Mouse (Mus musculus) CH12.LX (cell line): ENCODE measurements around the gene Cd163. TPM values are rescaled to one million over a fixed set of nuclear protein-coding genes. Genes with fewer than 3 reads are reported as not detected.

ENCODE experiments used
- DNase-seq: peaks from one replicate; pipeline ENCODE4 v3.0.0-alpha.2; 2013; ENCODE audit errors: extremely low read depth
- H3K27ac ChIP-seq: 2 replicates; pipeline ENCODE4 v1.5.1; 2012; ENCODE audit warnings: low read depth, mild to moderate bottlenecking, control low read depth, moderate library complexity; ENCODE audit not compliant: insufficient read depth
- H3K27me3 ChIP-seq: replicated peaks from 2 replicates; pipeline ENCODE3; 2012; ENCODE audit warnings: inconsistent platforms
- H3K36me3 ChIP-seq, 2 experiments: replicated peaks in 1 of 2; 2 replicates each; pipeline versions ENCODE3 to v1.6.1; 2012; ENCODE audit warnings: inconsistent platforms in 1 of 2, low read length in 1 of 2, mild to moderate bottlenecking in 1 of 2, mixed read lengths in 1 of 2, moderate library complexity in 1 of 2; ENCODE audit not compliant: control insufficient read depth in 1 of 2, insufficient read depth in 1 of 2
- H3K4me1 ChIP-seq, 2 experiments: 2 replicates each; pipeline ENCODE4 v1.6.1; 2012; ENCODE audit warnings: inconsistent platforms in 1 of 2, moderate library complexity in 1 of 2; ENCODE audit not compliant: insufficient read depth in 2 of 2, control insufficient read depth in 1 of 2
- H3K4me2 ChIP-seq: 2 replicates; pipeline ENCODE4 v1.6.1; 2012; ENCODE audit warnings: low read depth, mild to moderate bottlenecking, control low read depth; ENCODE audit not compliant: poor library complexity, insufficient read depth, severe bottlenecking
- H3K4me3 ChIP-seq, 3 experiments: fragments of 150-350 bp in 1 of 3; sonication (generic) in 1 of 3; replicated peaks in 1 of 3; 2 replicates each; pipeline versions ENCODE3 to v1.5.1; 2011 to 2012; ENCODE audit warnings: low read depth in 2 of 3, low read length in 2 of 3, mild to moderate bottlenecking in 2 of 3, moderate library complexity in 2 of 3, control low read depth in 1 of 3, improper control_type of control experiment in 1 of 3, inconsistent platforms in 1 of 3, mixed read lengths in 1 of 3; ENCODE audit not compliant: poor library complexity in 1 of 3
- H3K79me2 ChIP-seq: replicated peaks from 2 replicates; pipeline ENCODE4 v1.6.1; 2012; ENCODE audit warnings: mild to moderate bottlenecking, moderate library complexity; ENCODE audit not compliant: control insufficient read depth, poor library complexity, insufficient read depth, severe bottlenecking; ENCODE audit errors: extremely low read depth
- H3K9ac ChIP-seq: 2 replicates; pipeline ENCODE4 v1.6.1; 2012; ENCODE audit warnings: low read depth, mild to moderate bottlenecking, control low read depth, moderate library complexity; ENCODE audit not compliant: insufficient read depth
- H3K9me3 ChIP-seq: replicated peaks from 2 replicates; pipeline ENCODE3; 2012; ENCODE audit warnings: low read length, inconsistent platforms, mixed read lengths
- CHD2 ChIP-seq: IDR thresholded peaks from 2 replicates; pipeline ENCODE4 v1.6.1; 2011; ENCODE audit warnings: low read length, improper control_type of control experiment
- CTCF ChIP-seq, 2 experiments: IDR thresholded peaks in 1 of 2; conservative IDR thresholded peaks in 1 of 2; 2 replicates each; pipeline ENCODE4 v1.5.1; 2011 to 2012; ENCODE audit warnings: low read depth in 2 of 2, low read length in 2 of 2, improper control_type of control experiment in 1 of 2, inconsistent platforms in 1 of 2, mild to moderate bottlenecking in 1 of 2, moderate library complexity in 1 of 2
- E2F4 ChIP-seq: IDR thresholded peaks from 2 replicates; pipeline ENCODE4 v1.6.1; 2011; ENCODE audit warnings: low read depth, low read length, improper control_type of control experiment; ENCODE audit not compliant: insufficient replicate concordance
- ETS1 ChIP-seq: conservative IDR thresholded peaks from 2 replicates; pipeline ENCODE4 v1.6.1; 2012; ENCODE audit warnings: low read depth, mild to moderate bottlenecking, inconsistent platforms, low read length, improper control_type of control experiment, moderate library complexity
- HCFC1 ChIP-seq: IDR thresholded peaks from 2 replicates; pipeline ENCODE4 v1.6.1; 2012; ENCODE audit warnings: low read depth, mild to moderate bottlenecking, inconsistent platforms, low read length, improper control_type of control experiment
- IRF4 ChIP-seq: IDR thresholded peaks from 2 replicates; pipeline ENCODE4 v1.6.1; 2014; ENCODE audit warnings: low read depth, mild to moderate bottlenecking, inconsistent platforms, low read length, improper control_type of control experiment
- MAFK ChIP-seq: IDR thresholded peaks from 2 replicates; pipeline ENCODE4 v1.6.1; 2011; ENCODE audit warnings: low read length, improper control_type of control experiment; ENCODE audit not compliant: insufficient replicate concordance
- MAX ChIP-seq: IDR thresholded peaks from 2 replicates; pipeline ENCODE4 v1.6.1; 2011; ENCODE audit warnings: low read length, improper control_type of control experiment
- MAZ ChIP-seq: IDR thresholded peaks from 2 replicates; pipeline ENCODE4 v1.6.1; 2012; ENCODE audit warnings: low read depth, mild to moderate bottlenecking, inconsistent platforms, low read length, improper control_type of control experiment, moderate library complexity
- PAX5 ChIP-seq: IDR thresholded peaks from 2 replicates; pipeline ENCODE4 v1.6.1; 2012; ENCODE audit warnings: low read length, inconsistent platforms, mixed read lengths
- TBP ChIP-seq: conservative IDR thresholded peaks from 2 replicates; pipeline ENCODE4 v1.6.1; 2011; ENCODE audit warnings: low read depth, low read length, improper control_type of control experiment
- TCF12 ChIP-seq: IDR thresholded peaks from 2 replicates; pipeline ENCODE4 v1.6.1; 2014; ENCODE audit warnings: low read depth, mild to moderate bottlenecking, inconsistent platforms, low read length, improper control_type of control experiment
- ZMIZ1 ChIP-seq: IDR thresholded peaks from 2 replicates; pipeline ENCODE4 v1.6.1; 2012; ENCODE audit warnings: low read depth, mild to moderate bottlenecking, inconsistent platforms, low read length, improper control_type of control experiment
- ZNF384 ChIP-seq: IDR thresholded peaks from 2 replicates; pipeline ENCODE4 v1.6.1; 2012; ENCODE audit warnings: low read depth, low read length, improper control_type of control experiment, inconsistent platforms
- dilution Hi-C: fragments of 300-500 bp; cut with MboI; formaldehyde crosslinking; loops from 2 replicates; pipeline ENCODE4 v1.14.3; 2020; ENCODE audit warnings: low sequenced_read_pairs; ENCODE audit not compliant: extremely low pct_unique_long_range_greater_than_20kb, extremely low pct_ligation_motif_present
- in situ Hi-C: fragments of 300-500 bp; cut with MboI; formaldehyde crosslinking; loops from 3 replicates; pipeline ENCODE4 v1.14.3; 2019; ENCODE audit warnings: low sequenced_read_pairs, low pct_ligation_motif_present, low pct_unique_long_range_greater_than_20kb, mixed read lengths
- polyA plus RNA-seq: library from polyadenylated mRNA; unstranded; fragments of >175 nt; gene quantifications from 2 replicates; pipeline ENCODE4 v1.2.1, GENCODE M21; 2012; ENCODE audit warnings: low read depth; ENCODE audit not compliant: insufficient read length
- total RNA-seq, 2 experiments: library from RNA; depleted of rRNA; stranded (reverse); fragments of 300-350 nt in 1 of 2; fragments of >200 nt in 1 of 2; gene quantifications; 2 replicates each; pipeline ENCODE4 v1.2.3; 2012 to 2014

The Cd163 gene
- total and polyA plus RNA-seq, 3 experiments = not detected

DNA sequence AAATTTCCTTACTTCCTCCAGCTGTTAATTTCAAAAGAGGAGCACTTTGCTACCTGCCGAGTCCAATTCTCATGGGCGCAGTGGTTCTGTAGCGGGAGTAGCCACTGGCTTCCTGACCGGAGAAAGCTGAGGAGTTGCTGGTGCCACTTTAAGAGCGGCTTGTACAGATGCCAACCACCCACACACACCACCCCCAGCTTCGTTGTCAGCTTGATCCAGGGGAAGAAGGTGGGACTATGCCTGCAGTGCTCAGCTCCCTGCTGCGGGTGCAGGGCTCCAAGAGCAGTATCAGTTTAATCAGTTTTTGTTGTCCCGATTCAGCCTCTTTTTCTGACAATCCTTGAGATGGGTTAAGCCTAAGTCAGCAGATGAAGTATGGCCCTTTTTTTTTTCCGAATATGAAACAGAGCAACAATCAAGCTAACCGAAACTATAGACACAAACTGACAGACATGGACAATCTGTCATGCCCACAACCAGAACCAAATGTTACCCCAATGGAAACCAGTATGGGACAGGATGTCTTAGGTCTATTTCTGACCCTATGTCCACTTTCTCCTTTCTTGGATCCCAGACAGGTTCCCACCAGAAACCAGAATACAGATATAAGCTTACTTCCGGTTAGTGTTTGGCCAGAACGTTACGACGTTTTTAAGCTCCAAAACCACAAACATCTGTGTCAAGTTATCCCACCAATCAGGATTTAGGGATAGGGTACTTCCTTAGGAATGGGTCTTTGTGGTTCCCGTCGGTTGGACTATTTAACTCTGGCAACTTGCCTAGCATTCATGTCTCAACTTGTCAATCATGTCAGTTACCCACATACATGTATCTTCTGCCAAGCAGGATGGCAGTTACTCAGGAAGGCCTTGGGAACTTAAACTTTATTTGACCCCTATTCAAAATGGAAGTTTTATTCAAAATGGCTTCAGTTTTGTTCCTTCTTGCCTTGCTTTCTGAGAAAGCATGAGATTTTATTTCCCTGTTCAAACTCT lies 17.3 kb downstream of the Cd163 start:
- dilution Hi-C loops = no loop called here

DNA sequence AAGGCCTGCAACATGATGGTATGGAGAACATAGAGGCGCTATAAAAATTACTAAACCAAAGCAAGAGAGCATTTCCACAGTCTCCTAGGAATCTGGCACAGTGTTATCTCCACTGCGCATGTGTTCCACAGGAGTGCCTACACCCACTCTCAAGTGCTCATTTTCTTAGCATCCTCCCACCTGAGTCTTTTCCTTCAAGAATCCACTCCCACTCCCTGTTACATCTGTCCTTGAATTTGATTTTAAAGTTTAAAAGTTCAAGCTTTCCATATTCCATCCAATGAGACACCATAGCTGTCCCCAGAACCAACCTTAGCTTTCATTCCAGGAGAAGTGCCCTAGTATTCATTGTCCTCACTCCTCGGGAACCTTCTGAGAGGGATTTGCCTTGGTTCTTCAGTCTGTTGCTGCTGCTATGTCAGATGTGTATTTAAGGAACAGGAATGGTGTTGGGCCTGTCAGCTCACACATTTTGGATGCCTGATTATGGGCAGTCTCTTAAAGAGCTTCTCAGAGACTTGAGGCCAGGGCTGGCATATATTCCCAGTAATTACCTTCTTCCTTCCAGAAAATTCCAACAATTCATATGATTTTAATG lies 24.0 kb downstream of the Cd163 start:
- H3K36me3 ChIP-seq = no peaks in the 10 kb centered on the region
- H3K9ac ChIP-seq = no peak overlapping the region
- no peak overlapping the region for H3K4me3 ChIP-seq
- in situ Hi-C loops = no loop called here
- TF ChIP-seq TBP (no peak), CHD2 (no peak), ETS1 (no peak), PAX5 (no peak), IRF4 (no peak), ZMIZ1 (no peak), MAFK (no peak), MAX (no peak), CTCF (conservative IDR thresholded peaks at IDR 0.05 in 1 of 2, IDR thresholded peaks at IDR 0.05 in 1 of 2; ENCODE audit: low read depth in 2 of 2, low read length in 2 of 2) (no peak), MAZ (no peak), ZNF384 (no peak)
- TF ChIP-seq, all 38 proteins: peak for 0
- no peak for DNase-seq
- Histone ChIP-seq H3K27ac (no peak overlapping the region), H3K4me1 (no peaks in the 10 kb centered on the region), H3K4me2 (no peak overlapping the region), H3K79me2 (no peaks in the 10 kb centered on the region), H3K27me3 (peaks cover 48% of the 10 kb centered on the region), H3K9me3 (no peaks in the 10 kb centered on the region)
- dilution Hi-C loops = no loop called here

More for the DNA sequence above, 17.3 kb downstream of the Cd163 start:
- peak overlapping the region; percentile 21; the same call in 1 of the 2 replicates for H3K4me2 ChIP-seq
- no peak overlapping the region for H3K27ac ChIP-seq
- H3K79me2 ChIP-seq = no peaks in the 10 kb centered on the region
- peaks cover 71% of the 10 kb centered on the region for H3K27me3 ChIP-seq
- TF ChIP-seq HCFC1 (no peak), TCF12 (no peak), TBP (no peak), ZNF384 (no peak), E2F4 (no peak)
- no peak overlapping the region for H3K9ac ChIP-seq
- no peaks in the 10 kb centered on the region for H3K36me3 ChIP-seq
- DNase-seq = no peak
- in situ Hi-C loops = no loop called here
- H3K9me3 ChIP-seq = no peaks in the 10 kb centered on the region
- peaks cover 0 to 3% of the 10 kb centered on the region in 2 experiments; a peak in 1 of 4 replicates for H3K4me1 ChIP-seq
- no peak overlapping the region for H3K4me3 ChIP-seq
